Mouse (Mus musculus) mouse embryonic stem cell (cell line): Measurements from ENCODE around the gene Ubqln1.
"Not testable (repeated sequence)": the region's sequence is repeated elsewhere in the genome, so short reads cannot be mapped to it uniquely, and the experiment has no call there.

ENCODE experiments used
- in situ Hi-C, 2 experiments: fragments of 300-500 bp; cut with MboI; formaldehyde crosslinking; loops; 1 replicate in 1 of 2; 3 replicates in 1 of 2; pipeline ENCODE4 v1.14.3; 2019 to 2020; ENCODE audit warnings: low sequenced_read_pairs in 2 of 2, low pct_unique_long_range_greater_than_20kb in 1 of 2, mixed read lengths in 1 of 2; ENCODE audit not compliant: unreplicated experiment in 1 of 2

Ubqln1 gene

GRCm38 (mm10) chr13:58163343-58163742, 52.1 kb downstream of the Ubqln1 start:
- in situ Hi-C loops = loop anchor here in 1 of 2 experiments (10.0 to 25.0 kb wide), 2 partner anchors 191 to 399 kb away; partner anchors contain the start of gene Kif27

DNA sequence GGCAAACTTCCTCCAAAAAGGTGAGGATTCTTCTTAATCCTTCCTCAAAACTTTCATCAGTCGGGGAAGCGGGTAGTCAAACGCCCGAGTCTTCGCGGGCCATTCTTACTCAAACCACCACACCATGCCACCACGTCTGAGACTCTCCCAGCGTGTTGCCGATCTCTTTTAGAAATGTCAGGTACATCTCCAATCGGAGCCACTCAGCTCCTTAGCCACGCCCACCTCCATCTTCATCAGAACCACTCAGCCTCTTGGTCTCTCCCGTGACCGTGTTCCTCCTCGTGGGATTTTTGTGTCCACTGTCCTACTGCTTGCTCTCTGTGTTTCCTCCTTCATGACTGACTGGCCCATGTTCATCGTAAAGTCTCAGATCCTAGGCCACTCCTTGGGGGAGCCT, 54.7 kb downstream of the Ubqln1 start:
- in situ Hi-C loops = loop anchor here in 1 of 2 experiments (10.0 to 25.0 kb wide), 2 partner anchors 194 to 402 kb away; partner anchors contain the start of gene Kif27

DNA sequence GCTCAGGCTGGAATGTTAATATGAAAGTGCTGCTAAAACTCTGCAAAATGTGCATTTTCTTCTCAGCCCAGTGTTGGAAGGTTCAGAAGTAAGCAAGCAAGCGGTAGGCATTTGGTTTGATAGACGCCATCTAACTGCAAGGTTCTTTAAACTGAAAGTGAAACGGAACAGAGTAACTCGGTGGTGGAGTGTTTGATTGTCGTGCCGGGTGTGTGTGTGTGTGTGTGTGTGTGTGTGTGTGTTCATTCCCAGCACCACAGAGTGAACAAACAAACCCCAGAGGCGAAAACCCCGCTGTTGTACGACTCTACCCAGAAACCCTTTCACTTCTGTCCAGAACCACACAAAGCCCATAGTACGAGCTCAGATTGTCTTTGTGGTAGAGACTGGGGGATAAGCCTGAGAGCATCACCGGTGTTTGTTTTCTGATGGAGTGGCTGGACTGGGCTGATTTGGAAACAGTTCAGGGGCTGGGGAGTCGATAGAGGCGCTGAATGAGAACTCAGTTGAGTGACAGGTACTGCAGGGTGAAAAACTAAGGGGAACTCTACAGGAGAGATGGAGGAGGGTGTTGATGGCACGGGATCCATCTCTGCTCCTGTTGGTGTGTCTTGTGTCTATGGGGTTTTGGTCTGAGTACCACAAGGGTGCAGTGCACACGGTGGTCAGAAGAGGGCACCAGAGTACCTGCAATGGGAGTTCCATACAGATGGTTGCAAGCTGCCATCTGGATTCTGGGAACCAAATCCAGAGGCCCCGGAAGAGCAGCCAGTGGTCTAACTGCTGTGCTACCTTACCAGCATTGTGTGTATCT, 57.1 kb downstream of the Ubqln1 start:
- in situ Hi-C loops = loop anchor here (10.0 to 25.0 kb wide), 2 partner anchors 396 to 404 kb away; no protein-coding TSS in a partner anchor

- in situ Hi-C loops = loop anchor here (10.0 to 25.0 kb wide), 2 partner anchors 397 to 405 kb away; no protein-coding TSS in a partner anchor
These were observed 57.9 kb downstream of the Ubqln1 start, which contains the start of gene Idnk for GRCm38 (mm10) chr13:58157447-58158098. TSS of gene Idnk (plus strand) at chr13:58157649.

DNA sequence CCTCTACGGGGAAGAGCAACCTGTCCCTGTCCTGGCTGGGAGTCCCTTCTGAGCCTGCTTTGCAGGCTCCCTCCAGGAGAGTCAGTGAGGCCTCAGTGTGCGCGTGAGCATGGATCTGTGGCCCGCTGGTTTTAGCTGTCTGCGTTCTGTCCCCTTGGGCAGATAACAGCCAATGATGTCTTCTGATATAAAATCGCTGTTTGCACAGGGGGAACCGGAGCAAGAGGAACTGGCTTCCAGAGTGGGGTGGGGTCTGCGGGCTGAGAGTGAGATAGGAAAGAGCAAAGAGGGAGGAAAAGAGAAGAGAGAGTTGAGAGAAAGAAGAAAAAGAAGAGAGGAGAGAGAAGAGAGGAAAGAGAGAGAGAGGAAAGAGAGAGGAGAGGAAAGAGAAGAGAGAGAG, 58.4 kb downstream of the Ubqln1 start:
- in situ Hi-C loops = loop anchor here (10.0 to 25.0 kb wide), 2 partner anchors 398 to 405 kb away; no protein-coding TSS in a partner anchor

- in situ Hi-C loops = loop anchor here (10.0 to 25.0 kb wide), 2 partner anchors 399 to 406 kb away; no protein-coding TSS in a partner anchor
These were observed 59.4 kb downstream of the Ubqln1 start for GRCm38 (mm10) chr13:58156031-58156430.

- in situ Hi-C loops = loop anchor here (10.0 to 25.0 kb wide), 2 partner anchors 404 to 412 kb away; no protein-coding TSS in a partner anchor
These were observed 65.0 kb downstream of the Ubqln1 start for GRCm38 (mm10) chr13:58150442-58150841.

DNA sequence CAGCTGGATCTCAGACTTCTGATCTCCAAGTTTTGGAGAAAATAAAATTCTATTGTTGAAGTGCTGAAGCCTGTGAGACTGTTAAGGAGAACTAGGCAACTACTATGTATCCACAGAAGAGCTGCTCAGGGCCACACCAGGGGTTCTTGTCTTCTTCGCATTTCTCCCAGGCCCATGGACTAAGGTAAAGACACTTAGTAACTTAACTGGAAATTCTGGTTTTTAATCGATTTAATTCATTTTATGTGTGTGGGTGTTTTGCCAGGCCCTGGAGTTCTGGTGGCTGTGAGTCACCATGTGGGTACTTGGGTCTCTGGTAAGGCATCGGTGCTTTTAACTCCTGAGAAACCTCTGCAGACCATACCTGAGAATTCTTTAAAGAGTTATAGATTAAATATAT, 65.8 kb downstream of the Ubqln1 start:
- in situ Hi-C loops = loop anchor here (10.0 to 25.0 kb wide), 2 partner anchors 405 to 413 kb away; no protein-coding TSS in a partner anchor

DNA sequence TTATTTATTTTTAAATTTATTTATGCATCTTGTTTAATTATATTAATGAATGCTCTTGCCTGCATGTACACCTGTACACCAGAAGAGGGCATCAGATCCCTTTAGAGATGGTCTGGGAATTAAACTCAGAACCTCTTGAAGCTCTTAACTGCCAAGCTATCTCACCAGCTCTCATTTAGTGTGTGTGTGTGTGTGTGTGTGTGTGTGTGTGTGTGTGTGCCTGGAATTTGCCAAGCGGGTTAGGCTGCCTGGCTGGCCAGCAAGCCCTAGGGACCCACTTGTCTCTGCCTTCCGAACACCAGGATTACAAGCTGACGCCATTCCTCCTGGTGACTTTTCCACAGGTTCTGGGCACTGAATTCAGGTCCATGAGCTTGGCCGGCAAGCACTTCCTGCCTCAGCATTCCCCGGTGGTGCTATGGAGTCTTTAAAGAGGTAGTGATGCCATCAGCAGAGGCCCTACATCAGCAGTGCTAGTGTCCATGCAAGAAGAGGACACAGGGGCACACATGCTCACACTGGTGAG, 66.4 kb downstream of the Ubqln1 start:
- in situ Hi-C loops = no loop called here

DNA sequence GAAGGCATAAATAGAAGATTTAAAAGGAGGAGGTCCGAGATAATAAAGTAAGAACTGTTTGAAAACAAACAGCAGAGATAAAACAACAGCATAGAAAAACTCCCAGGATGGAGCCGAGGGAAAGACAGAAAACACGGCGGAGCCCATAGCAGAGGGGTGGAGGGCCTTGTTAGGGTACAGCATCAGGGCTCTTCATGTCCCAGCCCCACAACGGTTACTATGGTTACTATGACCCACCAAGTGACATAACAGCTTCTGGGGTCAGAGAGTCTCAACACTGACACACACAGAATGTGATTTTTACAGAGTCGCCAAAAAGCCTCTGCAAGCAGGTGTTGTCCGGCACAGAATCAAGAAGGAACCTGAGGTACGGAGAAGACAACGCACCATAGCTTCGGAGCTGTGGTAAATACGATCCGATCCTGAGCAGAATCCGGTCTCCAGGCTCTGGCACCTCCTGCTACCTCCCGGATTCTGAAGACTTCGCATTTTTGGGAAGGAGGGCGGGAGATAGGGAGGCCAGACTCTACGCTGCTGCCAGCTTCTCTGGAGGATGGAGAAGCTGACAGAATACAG, 67.1 kb downstream of the Ubqln1 start:
- in situ Hi-C loops = no loop called here

- in situ Hi-C loops = no loop called here
These were observed 67.7 kb downstream of the Ubqln1 start for GRCm38 (mm10) chr13:58147760-58148159.

DNA sequence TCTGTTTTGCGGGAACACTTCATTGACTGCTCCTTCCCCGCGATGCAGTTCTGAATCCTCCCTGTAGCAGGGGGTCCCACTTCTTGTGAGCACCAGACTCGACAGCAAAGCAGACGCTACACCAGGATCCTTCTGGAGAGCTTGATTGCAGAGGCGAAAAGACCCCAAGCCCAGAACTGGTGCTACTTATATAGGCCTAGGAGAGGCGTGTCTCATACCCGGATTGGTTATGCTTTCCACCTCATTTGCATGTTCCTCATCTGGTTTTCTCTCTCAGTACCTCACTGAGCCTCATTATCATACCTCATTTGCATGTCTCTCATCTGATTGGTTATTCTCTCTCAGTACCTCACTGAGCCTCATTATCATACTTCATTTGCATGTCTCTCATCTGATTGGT, 68.8 kb downstream of the Ubqln1 start:
- in situ Hi-C loops = not testable (repeated sequence)

GRCm38 (mm10) chr13:58131692-58132091, 83.8 kb downstream of the Ubqln1 start:
- in situ Hi-C loops = no loop called here

DNA sequence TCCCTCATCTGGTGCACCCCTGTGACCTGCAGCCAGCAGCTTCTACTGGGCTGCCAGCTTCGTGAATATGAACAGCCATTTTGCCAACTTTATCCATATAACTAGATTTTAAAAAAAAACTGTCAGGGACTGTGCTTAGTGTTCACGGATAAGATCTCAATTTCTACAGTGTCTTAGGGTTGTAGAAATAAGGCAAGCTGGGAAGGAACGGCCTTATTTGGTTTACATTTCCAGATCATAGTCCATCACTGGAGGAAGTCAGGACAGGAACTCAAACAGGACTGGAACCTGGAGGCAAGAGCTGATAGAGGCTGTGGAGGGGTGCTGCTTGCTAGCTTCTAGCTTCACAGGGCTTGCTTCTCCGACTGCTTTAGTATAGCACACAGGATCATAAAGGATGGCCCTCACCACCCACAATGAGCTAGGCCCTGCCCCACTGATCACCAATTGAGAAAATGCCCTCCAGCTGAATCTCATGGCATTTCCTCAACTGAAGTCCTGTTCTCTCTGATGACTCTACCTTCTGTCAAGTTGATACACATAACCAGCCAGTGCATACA, 85.7 kb downstream of the Ubqln1 start:
- in situ Hi-C loops = no loop called here

DNA sequence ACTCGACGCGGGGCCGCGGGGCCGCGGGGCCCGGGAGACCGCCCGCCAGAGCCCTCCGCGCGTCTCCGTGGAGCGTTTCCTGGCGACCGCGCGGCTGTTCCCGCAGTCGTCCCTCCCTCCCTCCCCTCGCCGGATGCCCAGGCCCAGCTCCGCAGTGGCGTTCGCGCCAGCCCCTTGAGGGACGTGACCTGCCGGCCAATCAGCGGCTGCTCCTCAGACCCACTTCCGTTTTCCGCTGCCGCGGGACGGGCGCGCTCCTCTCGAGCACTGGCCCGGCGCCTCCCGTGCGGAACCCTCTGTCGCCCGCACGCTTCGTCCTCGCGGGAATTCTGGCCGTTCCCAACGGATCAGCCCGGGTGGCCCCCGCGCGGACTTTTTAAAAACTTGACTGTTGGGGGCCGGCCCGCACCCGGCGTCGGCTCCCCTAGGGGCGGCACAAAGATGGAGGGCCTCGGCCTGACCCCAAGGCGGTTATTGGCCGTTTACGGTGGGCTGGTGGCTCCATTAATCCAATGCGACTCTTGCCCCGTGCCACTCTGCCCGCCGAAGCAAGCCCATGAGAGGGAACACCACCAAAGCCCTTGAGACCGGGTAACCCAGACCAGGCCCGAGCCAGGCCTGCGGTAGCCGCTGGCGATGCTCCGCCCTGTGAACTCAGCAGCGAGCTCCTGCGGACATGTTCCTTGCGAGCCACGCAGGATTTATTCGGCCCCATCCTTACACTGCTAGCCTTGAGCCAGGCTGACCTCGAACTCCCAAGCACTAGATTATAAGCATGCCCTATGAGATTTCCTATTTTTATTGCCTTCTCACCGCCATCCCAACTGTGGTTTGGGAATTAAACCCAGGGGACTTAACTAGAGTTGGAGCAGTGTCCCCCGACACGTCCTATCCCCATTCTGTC, 86.4 kb downstream of the Ubqln1 start:
- in situ Hi-C loops = no loop called here

GRCm38 (mm10) chr13:58128396-58128767, 87.1 kb downstream of the Ubqln1 start, which contains the start of gene Hnrnpa0:
TSS of gene Hnrnpa0 (minus strand) at chr13:58128556.
- in situ Hi-C loops = no loop called here

GRCm38 (mm10) chr13:58127766-58128361, 87.6 kb downstream of the Ubqln1 start:
- in situ Hi-C loops = no loop called here
